In genomic region chr9:118506020-118506403, GRCm38 (mm10) we compare ENCODE assay signal across 8 mouse cellular contexts. TPM values are rescaled to one million over a fixed set of nuclear protein-coding genes. Genes with fewer than 3 reads are reported as not detected.
A peak's percentile ranks its signal among the peaks of the same experiment; 100 is the strongest.
DNase-seq lines count a peak whose midpoint lies in the region; ATAC-seq and TF ChIP-seq lines count a peak whose summit lies in the region.

Golga4 (plus strand) TSS chr9:118506267.

- peak; percentile 74 for ATAC-seq in frontal cortex, adult (ENCODE audit: low TSS enrichment)
- ATAC-seq in hematopoietic stem cell, adult 5-6 weeks (replicated peaks in 1 of 2; ENCODE audit: insufficient read depth in 1 of 2, low FRiP score in 2 of 2, low TSS enrichment in 1 of 2, low read depth in 1 of 2, poor library complexity in 2 of 2, severe bottlenecking in 2 of 2), result peak; percentile 84 to 88
- ATAC-seq in lung, embryonic 15.5 days (ENCODE audit: borderline replicate concordance, extremely low read depth, low FRiP score, low TSS enrichment), result peak; percentile 80

- peak; percentile 85 for DNase-seq in MN1 (ENCODE audit: low spot score)
- DNase-seq in cerebellum, adult 9-10 months, result peak; percentile 88
- peak; percentile 60 for DNase-seq in layer of hippocampus, adult 9-10 months (ENCODE audit: low spot score)
- DNase-seq in ovary, adult 18-20 months (ENCODE audit: low spot score), result peak; percentile 77
- DNase-seq in thymus, adult 2 months, result peak; percentile 92

- H3K9me3 ChIP-seq in lung, embryonic 15.5 days, result no peaks in the 10 kb centered on the region

- peak; percentile 55; the same call in 1 of the 2 replicates for TF ChIP-seq POLR2A in thymus, adult 2 months (IDR thresholded peaks at IDR 0.05; ENCODE audit: control insufficient read depth, extremely low read depth, insufficient read depth, low read length, poor library complexity)

- no peaks in the 10 kb centered on the region for H3K36me3 ChIP-seq in lung, embryonic 15.5 days
- H3K36me3 ChIP-seq in thymus, adult 2 months (ENCODE audit: control insufficient read depth, insufficient read depth, low read length), result no peaks in the 10 kb centered on the region

- H3K27me3 ChIP-seq in lung, embryonic 15.5 days, result no peaks in the 10 kb centered on the region
- H3K27me3 ChIP-seq in thymus, adult 2 months (ENCODE audit: control insufficient read depth, insufficient read depth, low read length), result no peaks in the 10 kb centered on the region

- WGBS in lung, embryonic 15.5 days, result under 1% methylated on average over 43 of the region's 43 CpGs
- under 1% methylated on average over 43 of the region's 43 CpGs for WGBS in thymus, adult 2 months

- peak within 1 kb of the TSS; percentile 91 for H3K4me2 ChIP-seq in lung, embryonic 15.5 days

- H3K27ac ChIP-seq in lung, embryonic 15.5 days, result 0 out of 2 replicates have a peak within 1 kb of the TSS, but pooled peaks have one; percentile 37
- H3K27ac ChIP-seq in thymus, adult 2 months (ENCODE audit: control insufficient read depth, insufficient read depth, low read length), result no peak within 1 kb of the TSS

- peaks cover 17% of the 10 kb centered on the region for H3K4me1 ChIP-seq in lung, embryonic 15.5 days
- peaks cover 11% of the 10 kb centered on the region for H3K4me1 ChIP-seq in thymus, adult 2 months (replicated peaks; ENCODE audit: control insufficient read depth, insufficient read depth, low read length)

- peak; percentile 35; the same call in 1 of the 2 replicates for TF ChIP-seq CTCF in thymus, adult 2 months (IDR thresholded peaks at IDR 0.05; ENCODE audit: borderline replicate concordance, control insufficient read depth, extremely low read depth, insufficient read depth, low read length, poor library complexity)

- peak within 1 kb of the TSS; percentile 97 for H3K4me3 ChIP-seq in lung, embryonic 15.5 days
- H3K4me3 ChIP-seq in thymus, adult 2 months (ENCODE audit: control insufficient read depth, insufficient read depth, low read length), result peak within 1 kb of the TSS; percentile 69

- peak within 1 kb of the TSS; percentile 94 for H3K9ac ChIP-seq in lung, embryonic 15.5 days

RNA-seq across cellular contexts. Expression of gene Golga4, which starts in this region (rescaled TPM):
- total RNA-seq in hematopoietic stem cell, adult 5-6 weeks (2017), result 95.7 and 123 TPM in 2 replicates
- polyA plus RNA-seq in lung, embryonic 15.5 days (2015; fragmentation: Nextera tagmentation; extraction: Ambion mirVana), result 39.2 and 43.5 TPM in 2 replicates
- polyA plus RNA-seq in thymus, adult 2 months (2012; rRNA removed), result 16.2 and 19.4 TPM in 2 replicates
